Mouse (Mus musculus) liver, adult (tissue): ENCODE data around the gene Pnpla3.

ENCODE experiments used
- GATA4 ChIP-seq: IDR thresholded peaks from 2 replicates; pipeline ENCODE4 v1.6.1; 2014; ENCODE audit warnings: mild to moderate bottlenecking, low read length; ENCODE audit not compliant: insufficient replicate concordance

Gene Pnpla3

GRCm38 (mm10) chr15:84209517-84210412 lies 42.1 kb downstream of the Pnpla3 start:
- peak; percentile 88; the same call in 1 of the 2 replicates for TF ChIP-seq GATA4

GRCm38 (mm10) chr15:84210461-84210860 lies 42.8 kb downstream of the Pnpla3 start:
- TF ChIP-seq GATA4: no peak

- no peak for TF ChIP-seq GATA4
These were observed 43.3 kb downstream of the Pnpla3 start for GRCm38 (mm10) chr15:84210941-84211340.

GRCm38 (mm10) chr15:84211564-84211963 lies 43.9 kb downstream of the Pnpla3 start:
- TF ChIP-seq GATA4: no peak

GRCm38 (mm10) chr15:84212031-84212755 lies 44.6 kb downstream of the Pnpla3 start:
- TF ChIP-seq GATA4: no peak

GRCm38 (mm10) chr15:84212756-84213105 lies 45.1 kb downstream of the Pnpla3 start:
- TF ChIP-seq GATA4: no peak

GRCm38 (mm10) chr15:84213162-84213739 lies 45.6 kb downstream of the Pnpla3 start:
- TF ChIP-seq GATA4: no peak

GRCm38 (mm10) chr15:84214476-84214875 lies 46.8 kb downstream of the Pnpla3 start:
- no peak for TF ChIP-seq GATA4

GRCm38 (mm10) chr15:84215273-84215672 lies 47.6 kb downstream of the Pnpla3 start:
- TF ChIP-seq GATA4: no peak

- TF ChIP-seq GATA4: no peak
These were observed 48.4 kb downstream of the Pnpla3 start for GRCm38 (mm10) chr15:84216026-84216425.

- TF ChIP-seq GATA4: no peak
These were observed 48.9 kb downstream of the Pnpla3 start for GRCm38 (mm10) chr15:84216461-84217084.

- no peak for TF ChIP-seq GATA4
These were observed 50.5 kb downstream of the Pnpla3 start for GRCm38 (mm10) chr15:84217969-84218782.

- TF ChIP-seq GATA4: no peak
These were observed 51.2 kb downstream of the Pnpla3 start for GRCm38 (mm10) chr15:84218783-84219271.

GRCm38 (mm10) chr15:84221539-84221938 lies 53.9 kb downstream of the Pnpla3 start:
- no peak for TF ChIP-seq GATA4
